Mouse (Mus musculus) intestine, postnatal 0 days (tissue): ENCODE results near the gene Rnf169. TPM values are rescaled to one million over a fixed set of nuclear protein-coding genes. Genes with fewer than 3 reads are reported as not detected.

ENCODE experiments used
- ATAC-seq: fragments of 200-750 bp; cut with Nextera tagmentation; 2 replicates; pipeline ENCODE4 v1.8.0; 2017; ENCODE audit warnings: mild to moderate bottlenecking, moderate TSS enrichment, moderate library complexity
- H3K27ac ChIP-seq: fragments of 300-500 bp; sonication (generic); 2 replicates; pipeline ENCODE4 v1.5.1; 2014; ENCODE audit warnings: mild to moderate bottlenecking, low read depth, low read length, moderate library complexity
- H3K27me3 ChIP-seq: fragments of 300-500 bp; sonication (generic); replicated peaks from 2 replicates; pipeline ENCODE4 v1.6.1; 2014; ENCODE audit warnings: low read length, mixed read lengths; ENCODE audit not compliant: control insufficient read depth, insufficient read depth
- H3K36me3 ChIP-seq: fragments of 300-500 bp; sonication (generic); 2 replicates; pipeline ENCODE4 v1.6.1; 2014; ENCODE audit warnings: mild to moderate bottlenecking, moderate library complexity; ENCODE audit not compliant: control insufficient read depth, insufficient read depth
- H3K4me1 ChIP-seq: fragments of 300-500 bp; sonication (generic); replicated peaks from 2 replicates; pipeline ENCODE4 v1.6.1; 2014; ENCODE audit warnings: antibody characterized with exemption, low read length, mixed read lengths; ENCODE audit not compliant: control insufficient read depth, insufficient read depth
- H3K4me2 ChIP-seq: fragments of 300-500 bp; sonication (generic); replicated peaks from 2 replicates; pipeline ENCODE4 v1.6.1; 2014; ENCODE audit warnings: low read depth, mild to moderate bottlenecking, moderate library complexity
- H3K4me3 ChIP-seq: fragments of 300-500 bp; sonication (generic); 2 replicates; pipeline ENCODE4 v1.5.1; 2014; ENCODE audit warnings: low read depth, low read length
- H3K9ac ChIP-seq: fragments of 300-500 bp; sonication (generic); 2 replicates; pipeline ENCODE4 v1.6.1; 2014; ENCODE audit warnings: mild to moderate bottlenecking, low read depth, low read length
- H3K9me3 ChIP-seq: fragments of 300-500 bp; sonication (generic); 2 replicates; pipeline ENCODE4 v1.6.1; 2016; ENCODE audit warnings: mixed run types; ENCODE audit not compliant: control insufficient read depth
- CTCF ChIP-seq: sonication (generic); IDR thresholded peaks from 2 replicates; pipeline ENCODE4 v1.5.1; 2016; ENCODE audit warnings: low read depth, mild to moderate bottlenecking, control low read depth, antibody characterized with exemption, moderate library complexity
- WGBS: fragments of 180-500 bp; shearing (Covaris S2); extraction: QIAGEN DNeasy Blood & Tissue Kit; methylation state at CpG from one replicate; pipeline ENCODE4 v1.1.7; 2014; 5-methylcytosine and 5-hydroxymethylcytosine counted together
- polyA plus RNA-seq: library from polyadenylated mRNA; unstranded; fragments of >200 nt; fragmentation: Nextera tagmentation; extraction: Ambion mirVana; gene quantifications from 2 replicates; pipeline ENCODE4 v1.2.1, GENCODE M21; 2015

Rnf169 gene
- polyA plus RNA-seq, 1 experiment from 2014 or later = 1.9 TPM

GRCm38 (mm10) chr7:99914316-99914715 lies 65.9 kb downstream of the Rnf169 start:
- Histone ChIP-seq H3K4me2 (no peak overlapping the region), H3K4me1 (peaks cover 5% of the 10 kb centered on the region; the same call in 1 of the 2 replicates), H3K36me3 (no peaks in the 10 kb centered on the region), H3K9me3 (no peaks in the 10 kb centered on the region), H3K4me3 (no peak overlapping the region), H3K27me3 (peaks cover 11% of the 10 kb centered on the region; the same call in 1 of the 2 replicates), H3K9ac (no peak overlapping the region), H3K27ac (no peak overlapping the region)
- WGBS = 82% methylated on average over 10 of the region's 10 CpGs
- no peak for ATAC-seq
- TF ChIP-seq CTCF = no peak

GRCm38 (mm10) chr7:99911038-99911437 lies 69.2 kb downstream of the Rnf169 start:
- no peaks in the 10 kb centered on the region for H3K36me3 ChIP-seq
- H3K9ac ChIP-seq = no peak overlapping the region
- no peaks in the 10 kb centered on the region for H3K27me3 ChIP-seq
- no peak overlapping the region for H3K4me3 ChIP-seq
- H3K4me1 ChIP-seq = no peaks in the 10 kb centered on the region
- no peaks in the 10 kb centered on the region for H3K9me3 ChIP-seq
- H3K27ac ChIP-seq = no peak overlapping the region
- no peak for ATAC-seq
- 73% methylated on average over 5 of the region's 5 CpGs for WGBS
- TF ChIP-seq CTCF = no peak
- H3K4me2 ChIP-seq = no peak overlapping the region

- no peak for TF ChIP-seq CTCF
- 60% methylated on average over 3 of the region's 3 CpGs for WGBS
- ATAC-seq = no peak
Observed at GRCm38 (mm10) chr7:99907463-99907862, 72.8 kb downstream of the Rnf169 start.

GRCm38 (mm10) chr7:99906346-99906745 lies 73.9 kb downstream of the Rnf169 start:
- H3K9me3 ChIP-seq = no peaks in the 10 kb centered on the region
- H3K4me3 ChIP-seq = no peak overlapping the region
- WGBS = 78% methylated on average over 3 of the region's 3 CpGs
- no peaks in the 10 kb centered on the region for H3K27me3 ChIP-seq
- H3K27ac ChIP-seq = no peak overlapping the region
- TF ChIP-seq CTCF = no peak
- H3K36me3 ChIP-seq = no peaks in the 10 kb centered on the region
- H3K9ac ChIP-seq = no peak overlapping the region
- H3K4me1 ChIP-seq = no peaks in the 10 kb centered on the region
- ATAC-seq = no peak
- no peak overlapping the region for H3K4me2 ChIP-seq

More at GRCm38 (mm10) chr7:99907463-99907862, 72.8 kb downstream of the Rnf169 start:
- Histone ChIP-seq H3K9ac (no peak overlapping the region), H3K9me3 (no peaks in the 10 kb centered on the region), H3K4me2 (no peak overlapping the region), H3K4me3 (no peak overlapping the region), H3K27me3 (no peaks in the 10 kb centered on the region), H3K4me1 (no peaks in the 10 kb centered on the region), H3K27ac (no peak overlapping the region), H3K36me3 (no peaks in the 10 kb centered on the region)

- H3K9me3 ChIP-seq = no peaks in the 10 kb centered on the region
Observed at GRCm38 (mm10) chr7:99904421-99905005, 75.7 kb downstream of the Rnf169 start.

GRCm38 (mm10) chr7:99902918-99903665 lies 77.2 kb downstream of the Rnf169 start:
- H3K9me3 ChIP-seq = no peaks in the 10 kb centered on the region
- ATAC-seq = no peak
- 81% methylated on average over 11 of the region's 11 CpGs for whole genome bisulfite sequencing

More at GRCm38 (mm10) chr7:99904421-99905005, 75.7 kb downstream of the Rnf169 start:
- no peak overlapping the region for H3K4me2 ChIP-seq
- ATAC-seq = no peak
- no peaks in the 10 kb centered on the region for H3K36me3 ChIP-seq
- TF ChIP-seq CTCF = no peak
- H3K27ac ChIP-seq = no peak overlapping the region
- no peaks in the 10 kb centered on the region for H3K27me3 ChIP-seq
- WGBS = 28% methylated on average over 3 of the region's 3 CpGs
- H3K9ac ChIP-seq = no peak overlapping the region
- no peak overlapping the region for H3K4me3 ChIP-seq
- no peaks in the 10 kb centered on the region for H3K4me1 ChIP-seq

More at GRCm38 (mm10) chr7:99902918-99903665, 77.2 kb downstream of the Rnf169 start:
- no peaks in the 10 kb centered on the region for H3K4me1 ChIP-seq
- H3K9ac ChIP-seq = no peak overlapping the region
- H3K4me3 ChIP-seq = no peak overlapping the region
- H3K27me3 ChIP-seq = no peaks in the 10 kb centered on the region
- H3K4me2 ChIP-seq = no peak overlapping the region
- H3K27ac ChIP-seq = no peak overlapping the region
- TF ChIP-seq CTCF = no peak
- H3K36me3 ChIP-seq = no peaks in the 10 kb centered on the region
